ENCODE assay signal across 7 mouse cellular contexts in genomic region chr13:37993704-37994404, GRCm38 (mm10). TPM values are rescaled to one million over a fixed set of nuclear protein-coding genes. Genes with fewer than 3 reads are reported as not detected.
A peak's percentile ranks its signal among the peaks of the same experiment; 100 is the strongest.
DNase-seq lines count a peak whose midpoint lies in the region; ATAC-seq lines count a peak whose summit lies in the region.

Ssr1 (minus strand) TSS chr13:37994217.

- ATAC-seq in intestine, embryonic 16.5 days, result peak; percentile 98
- peak; percentile 98 for ATAC-seq in midbrain, embryonic 11.5 days (ENCODE audit: low FRiP score)

- peak within 1 kb of the TSS; percentile 99 for H3K9ac ChIP-seq in intestine, embryonic 16.5 days (ENCODE audit: low read depth, low read length)
- peak within 1 kb of the TSS; percentile 93 for H3K9ac ChIP-seq in midbrain, embryonic 11.5 days (ENCODE audit: low read length)

- peak; percentile 92 for DNase-seq in adrenal gland, adult 8-10 months
- DNase-seq in embryo, embryonic 9.5 days (ENCODE audit: extremely low spot score), result peak; percentile 95
- peak; percentile 98 to 99 for DNase-seq in gastrocnemius, postnatal 4 days (ENCODE audit: low spot score in 2 of 2)
- peak; percentile 94 to 96 for DNase-seq in left cerebral cortex, postnatal 36 days (ENCODE audit: low spot score in 2 of 2)
- DNase-seq in midbrain, embryonic 11.5 days (ENCODE audit: low spot score, missing footprints), result peak; percentile 99
- DNase-seq in skeletal muscle tissue, adult 2 months (ENCODE audit: low read depth, low spot score), result peak; percentile 90

- under 1% methylated on average over 86 of the region's 89 CpGs for WGBS in intestine, embryonic 16.5 days
- WGBS in midbrain, embryonic 11.5 days, result 0% methylated on average over 87 of the region's 89 CpGs

- H3K4me2 ChIP-seq in intestine, embryonic 16.5 days (ENCODE audit: low read depth, low read length), result peak within 1 kb of the TSS; percentile 85
- H3K4me2 ChIP-seq in midbrain, embryonic 11.5 days, result peak within 1 kb of the TSS; percentile 78

- peaks cover 5% of the 10 kb centered on the region; the same call in 1 of the 2 replicates for H3K4me1 ChIP-seq in intestine, embryonic 16.5 days (ENCODE audit: control insufficient read depth, insufficient read depth, low read length)
- H3K4me1 ChIP-seq in midbrain, embryonic 11.5 days (ENCODE audit: control insufficient read depth, insufficient read depth, low read length), result peaks cover 5% of the 10 kb centered on the region

- H3K9me3 ChIP-seq in intestine, embryonic 16.5 days (ENCODE audit: control insufficient read depth, low read length), result no peaks in the 10 kb centered on the region
- no peaks in the 10 kb centered on the region for H3K9me3 ChIP-seq in midbrain, embryonic 11.5 days (ENCODE audit: control insufficient read depth, low read length)

- H3K27me3 ChIP-seq in intestine, embryonic 16.5 days (replicated peaks; ENCODE audit: control insufficient read depth, insufficient read depth, low read length), result no peaks in the 10 kb centered on the region
- no peaks in the 10 kb centered on the region for H3K27me3 ChIP-seq in midbrain, embryonic 11.5 days (ENCODE audit: control insufficient read depth, insufficient read depth, low read length)

- peaks cover 9% of the 10 kb centered on the region for H3K36me3 ChIP-seq in intestine, embryonic 16.5 days (ENCODE audit: control insufficient read depth, insufficient read depth, low read length)
- peaks cover 7% of the 10 kb centered on the region; the same call in 1 of the 2 replicates for H3K36me3 ChIP-seq in midbrain, embryonic 11.5 days (ENCODE audit: control insufficient read depth, insufficient read depth, low read length)

- intact Hi-C loops in left cerebral cortex, postnatal 36 days (cut with DNase I), result loop anchor here (2.0 kb wide), 1 partner anchor 43 kb away; the partner anchor contains the start of genes Cage1 and Riok1

- peak within 1 kb of the TSS; percentile 92 for H3K27ac ChIP-seq in intestine, embryonic 16.5 days (ENCODE audit: low read length)
- peak within 1 kb of the TSS; percentile 85 for H3K27ac ChIP-seq in midbrain, embryonic 11.5 days (ENCODE audit: low read depth, low read length)

- H3K4me3 ChIP-seq in intestine, embryonic 16.5 days (ENCODE audit: low read length), result peak within 1 kb of the TSS; percentile 99
- H3K4me3 ChIP-seq in midbrain, embryonic 11.5 days (ENCODE audit: low read depth, low read length), result peak within 1 kb of the TSS; percentile 89

RNA-seq across cellular contexts. Expression of gene Ssr1, which starts in this region (rescaled TPM):
- total RNA-seq in adrenal gland, adult 8-10 months (2022), result 100 to 1,000 TPM; 154 to 167 (median 160) TPM
- total RNA-seq in gastrocnemius, postnatal 4 days (2021), result 100 to 1,000 TPM in 1 of 2 experiments, 10 to 100 TPM in 1; 98.4 to 104 TPM
- 126 and 129 TPM in 2 replicates for polyA plus RNA-seq in intestine, embryonic 16.5 days (2015; fragmentation: Nextera tagmentation; extraction: Ambion mirVana)
- total RNA-seq in left cerebral cortex, postnatal 36 days (2021), result 10 to 100 TPM; 79.5 to 88.5 TPM
- polyA plus RNA-seq in midbrain, embryonic 11.5 days (2014; fragmentation: Nextera tagmentation; extraction: Ambion mirVana), result 114 and 125 TPM in 2 replicates

Comparison
In these comparisons a context has a peak if more than half of its experiments do, and no peak if none do; other contexts are left out.
1. Peak in every context shown above with its lines: DNase-seq, ATAC-seq, H3K4me3 ChIP-seq and H3K27ac ChIP-seq.